Mouse (Mus musculus) stomach, embryonic 15.5 days (tissue): ENCODE measurements around the gene Pik3c2a. TPM values are rescaled to one million over a fixed set of nuclear protein-coding genes. Genes with fewer than 3 reads are reported as not detected.
A peak's percentile ranks its signal among the peaks of the same experiment; 100 is the strongest.

Experiments
- ATAC-seq: fragments of 200-750 bp; cut with Nextera tagmentation; 2 replicates; pipeline ENCODE4 v1.8.0; 2017; ENCODE audit warnings: low read depth, moderate number of reproducible peaks, moderate TSS enrichment; ENCODE audit not compliant: insufficient read depth, low FRiP score
- H3K27ac ChIP-seq: fragments of 300-500 bp; sonication (generic); 2 replicates; pipeline ENCODE4 v1.5.1; 2015; ENCODE audit warnings: mild to moderate bottlenecking, inconsistent platforms
- H3K27me3 ChIP-seq: fragments of 300-500 bp; sonication (generic); replicated peaks from 2 replicates; pipeline ENCODE4 v1.6.1; 2015; ENCODE audit warnings: inconsistent platforms
- H3K36me3 ChIP-seq: fragments of 300-500 bp; sonication (generic); 2 replicates; pipeline ENCODE4 v1.6.1; 2015; ENCODE audit warnings: inconsistent platforms
- H3K4me1 ChIP-seq: fragments of 300-500 bp; sonication (generic); 2 replicates; pipeline ENCODE4 v1.6.1; 2015; ENCODE audit warnings: inconsistent platforms
- H3K4me2 ChIP-seq: fragments of 300-500 bp; sonication (generic); 2 replicates; pipeline ENCODE4 v1.6.1; 2015; ENCODE audit warnings: mild to moderate bottlenecking, inconsistent platforms
- H3K4me3 ChIP-seq: fragments of 300-500 bp; sonication (generic); replicated peaks from 2 replicates; pipeline ENCODE4 v1.5.1; 2015; ENCODE audit warnings: inconsistent platforms
- H3K9ac ChIP-seq: fragments of 300-500 bp; sonication (generic); 2 replicates; pipeline ENCODE4 v1.6.1; 2015; ENCODE audit warnings: inconsistent platforms
- H3K9me3 ChIP-seq: fragments of 300-500 bp; sonication (generic); 2 replicates; pipeline ENCODE4 v1.6.1; 2016; ENCODE audit warnings: inconsistent platforms
- WGBS: fragments of 180-500 bp; shearing (Covaris S2); methylation state at CpG from one replicate; pipeline ENCODE4 v1.1.7; 2015; 5-methylcytosine and 5-hydroxymethylcytosine counted together
- polyA plus RNA-seq: library from polyadenylated mRNA; unstranded; fragments of >200 nt; fragmentation: Nextera tagmentation; extraction: Ambion mirVana; gene quantifications from 2 replicates; pipeline ENCODE4 v1.2.1, GENCODE M21; 2015

The Pik3c2a gene
- polyA plus RNA-seq, 1 experiment from 2014 or later, result 26.4 TPM

GRCm38 (mm10) chr7:116309456-116309855 lies 133.8 kb downstream of the Pik3c2a start:
- ATAC-seq, result no peak
- no peaks in the 10 kb centered on the region for H3K9me3 ChIP-seq
- H3K9ac ChIP-seq, result no peak overlapping the region
- H3K36me3 ChIP-seq, result no peaks in the 10 kb centered on the region
- H3K27me3 ChIP-seq, result peaks cover 5% of the 10 kb centered on the region; the same call in 1 of the 2 replicates
- H3K4me3 ChIP-seq, result no peak overlapping the region; the same call in 1 of the 2 replicates
- H3K4me1 ChIP-seq, result peaks cover 19% of the 10 kb centered on the region
- WGBS, result 12% methylated on average over 9 of the region's 9 CpGs
- peak overlapping the region; percentile 36; the same call in 1 of the 2 replicates for H3K27ac ChIP-seq
- H3K4me2 ChIP-seq, result peak overlapping the region; percentile 98

GRCm38 (mm10) chr7:116308632-116308991 lies 134.6 kb downstream of the Pik3c2a start:
- Histone ChIP-seq H3K9ac (no peak overlapping the region), H3K4me2 (peak overlapping the region; percentile 98), H3K9me3 (no peaks in the 10 kb centered on the region), H3K27ac (peak overlapping the region; percentile 92), H3K36me3 (no peaks in the 10 kb centered on the region), H3K4me3 (peak overlapping the region; percentile 72), H3K27me3 (peaks cover 5% of the 10 kb centered on the region; the same call in 1 of the 2 replicates), H3K4me1 (peaks cover 19% of the 10 kb centered on the region)
- 3% methylated on average over 16 of the region's 16 CpGs for WGBS
- ATAC-seq, result peak; percentile 66

GRCm38 (mm10) chr7:116307871-116308631 lies 135.2 kb downstream of the Pik3c2a start, which contains the start of gene Plekha7:
Plekha7 (minus strand) TSS chr7:116308376.
- Histone ChIP-seq H3K4me3 (peak within 1 kb of the TSS; percentile 72), H3K27ac (peak within 1 kb of the TSS; percentile 92), H3K4me1 (peaks cover 19% of the 10 kb centered on the region), H3K9ac (peak within 1 kb of the TSS; percentile 38), H3K27me3 (peaks cover 5% of the 10 kb centered on the region; the same call in 1 of the 2 replicates), H3K36me3 (no peaks in the 10 kb centered on the region), H3K9me3 (no peaks in the 10 kb centered on the region), H3K4me2 (peak within 1 kb of the TSS; percentile 98)
- WGBS, result under 1% methylated on average over 58 of the region's 65 CpGs
- ATAC-seq, result peak; percentile 79

- Histone ChIP-seq H3K27me3 (peaks cover 5% of the 10 kb centered on the region; the same call in 1 of the 2 replicates), H3K27ac (peak overlapping the region; percentile 65), H3K9ac (peak overlapping the region; percentile 38), H3K36me3 (no peaks in the 10 kb centered on the region), H3K4me1 (peaks cover 19% of the 10 kb centered on the region), H3K9me3 (no peaks in the 10 kb centered on the region), H3K4me2 (peak overlapping the region; percentile 98), H3K4me3 (peak overlapping the region; percentile 72)
- peak; percentile 72 for ATAC-seq
- under 1% methylated on average over 63 of the region's 63 CpGs for whole genome bisulfite sequencing
These were observed 136.0 kb downstream of the Pik3c2a start for GRCm38 (mm10) chr7:116307099-116307870.

DNA sequence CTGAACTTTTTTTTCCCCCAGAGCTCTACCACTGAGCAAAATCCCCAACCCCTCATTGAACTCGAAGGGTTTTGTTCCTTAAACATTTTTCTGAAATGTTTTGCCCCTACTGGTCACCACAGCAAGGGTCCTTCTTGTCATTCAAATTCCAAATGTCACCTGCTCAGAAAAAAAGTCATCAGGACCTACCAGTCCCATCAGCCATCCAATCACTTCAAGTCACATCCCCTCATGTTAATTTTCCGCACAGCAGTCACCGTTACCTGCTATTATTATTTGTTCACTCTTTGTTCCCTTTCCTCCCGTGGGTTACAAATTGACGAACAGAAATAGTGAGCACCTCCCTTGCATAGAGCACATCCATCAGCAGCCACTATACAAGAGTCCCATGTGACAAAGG lies 136.6 kb downstream of the Pik3c2a start:
- Histone ChIP-seq H3K9me3 (no peaks in the 10 kb centered on the region), H3K4me1 (peaks cover 21% of the 10 kb centered on the region), H3K36me3 (no peaks in the 10 kb centered on the region), H3K27ac (no peak overlapping the region), H3K9ac (no peak overlapping the region), H3K4me2 (peak overlapping the region; percentile 98), H3K27me3 (peaks cover 5% of the 10 kb centered on the region; the same call in 1 of the 2 replicates), H3K4me3 (peak overlapping the region; percentile 72)
- WGBS, result 17% methylated on average over 5 of the region's 5 CpGs
- no peak for ATAC-seq

DNA sequence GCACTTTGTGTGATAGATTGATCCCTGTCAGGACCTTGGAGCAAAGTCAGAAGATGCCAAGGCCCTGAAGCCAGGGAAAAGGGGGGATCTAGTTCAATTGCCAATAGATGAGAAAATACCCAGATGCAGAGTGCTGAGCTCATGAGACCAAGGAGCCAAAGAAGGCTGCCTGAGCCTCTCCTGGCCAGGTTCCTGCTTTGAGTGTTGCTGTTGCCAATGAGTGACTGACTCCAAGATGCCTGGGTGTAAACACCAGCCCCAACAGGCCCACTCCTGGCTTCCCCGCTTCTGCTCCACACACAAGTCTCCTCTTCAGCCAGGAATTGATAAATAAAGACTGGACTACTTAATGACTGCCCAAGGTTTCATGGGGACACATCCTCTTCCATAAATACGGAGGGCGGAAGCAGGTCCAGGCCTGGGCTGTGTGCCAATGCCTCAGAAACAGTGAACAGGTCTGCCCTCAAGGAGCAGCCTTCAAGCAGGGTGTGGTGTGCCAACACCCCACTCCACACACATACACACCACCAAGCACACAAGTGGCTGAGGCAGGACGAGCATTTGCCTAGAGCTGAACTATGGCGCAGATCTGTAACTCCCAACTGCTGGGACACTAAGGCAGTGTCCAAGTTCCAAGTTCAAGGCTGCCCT lies 141.5 kb downstream of the Pik3c2a start:
- no peak overlapping the region for H3K4me3 ChIP-seq
- ATAC-seq, result 0 out of 2 replicates have a peak, but pooled peaks have one; percentile 12
- H3K27ac ChIP-seq, result no peak overlapping the region

DNA sequence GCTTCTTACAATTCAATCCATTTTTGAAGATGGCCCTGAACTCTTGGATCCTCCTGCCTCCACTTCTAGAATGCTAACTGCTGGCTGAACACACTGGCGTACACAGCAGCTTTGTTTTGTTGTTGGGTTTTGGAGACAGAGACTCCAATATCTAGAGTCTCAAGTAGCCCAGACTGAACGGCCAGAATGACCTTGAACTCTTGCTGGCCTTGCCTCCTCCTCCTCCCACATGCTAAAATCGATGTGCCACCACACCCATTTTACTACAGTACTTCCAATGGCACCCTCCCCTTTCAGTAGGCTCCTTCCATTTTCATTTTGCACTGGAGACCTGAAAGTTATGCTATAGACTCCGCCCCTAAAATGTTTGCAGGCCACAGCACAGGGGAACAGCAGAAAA lies 142.1 kb downstream of the Pik3c2a start:
- 0 out of 2 replicates have a peak, but pooled peaks cover 6% of the 10 kb centered on the region for H3K4me1 ChIP-seq
- no peak overlapping the region for H3K27ac ChIP-seq
- no peak overlapping the region for H3K9ac ChIP-seq
- WGBS, result 77% methylated on average over 4 of the region's 4 CpGs
- no peaks in the 10 kb centered on the region for H3K9me3 ChIP-seq
- H3K4me3 ChIP-seq, result no peak overlapping the region
- H3K4me2 ChIP-seq, result no peak overlapping the region
- H3K27me3 ChIP-seq, result no peaks in the 10 kb centered on the region
- no peak for ATAC-seq
- no peaks in the 10 kb centered on the region for H3K36me3 ChIP-seq

More for the DNA sequence above, 141.5 kb downstream of the Pik3c2a start:
- no peaks in the 10 kb centered on the region for H3K36me3 ChIP-seq
- H3K4me1 ChIP-seq, result 0 out of 2 replicates have a peak, but pooled peaks cover 12% of the 10 kb centered on the region
- H3K9me3 ChIP-seq, result no peaks in the 10 kb centered on the region
- H3K9ac ChIP-seq, result no peak overlapping the region
- H3K27me3 ChIP-seq, result 0 out of 2 replicates have a peak, but pooled peaks cover under 1% of the 10 kb centered on the region
- H3K4me2 ChIP-seq, result no peak overlapping the region
- 74% methylated on average over 5 of the region's 5 CpGs for WGBS

GRCm38 (mm10) chr7:116298851-116299250 lies 144.4 kb downstream of the Pik3c2a start:
- WGBS, result 79% methylated on average over 2 of the region's 2 CpGs
- H3K9me3 ChIP-seq, result no peaks in the 10 kb centered on the region

GRCm38 (mm10) chr7:116298389-116298788 lies 144.9 kb downstream of the Pik3c2a start:
- no peak overlapping the region for H3K4me3 ChIP-seq
- ATAC-seq, result no peak
- no peaks in the 10 kb centered on the region for H3K36me3 ChIP-seq
- peaks cover 14% of the 10 kb centered on the region for H3K4me1 ChIP-seq
- no peaks in the 10 kb centered on the region for H3K9me3 ChIP-seq
- H3K4me2 ChIP-seq, result no peak overlapping the region
- whole genome bisulfite sequencing, result 69% methylated on average over 10 of the region's 10 CpGs
- H3K27ac ChIP-seq, result no peak overlapping the region
- no peaks in the 10 kb centered on the region for H3K27me3 ChIP-seq
- H3K9ac ChIP-seq, result no peak overlapping the region

More at GRCm38 (mm10) chr7:116298851-116299250, 144.4 kb downstream of the Pik3c2a start:
- no peak for ATAC-seq
- no peak overlapping the region for H3K4me2 ChIP-seq
- no peak overlapping the region for H3K27ac ChIP-seq
- no peak overlapping the region for H3K4me3 ChIP-seq
- no peaks in the 10 kb centered on the region for H3K36me3 ChIP-seq
- no peak overlapping the region for H3K9ac ChIP-seq
- H3K27me3 ChIP-seq, result no peaks in the 10 kb centered on the region
- peaks cover 14% of the 10 kb centered on the region for H3K4me1 ChIP-seq

- Histone ChIP-seq H3K27me3 (no peaks in the 10 kb centered on the region), H3K4me1 (peaks cover 10% of the 10 kb centered on the region), H3K36me3 (no peaks in the 10 kb centered on the region), H3K4me3 (no peak overlapping the region), H3K9ac (no peak overlapping the region), H3K4me2 (no peak overlapping the region), H3K27ac (no peak overlapping the region), H3K9me3 (no peaks in the 10 kb centered on the region)
- ATAC-seq, result no peak
- WGBS, result 36% methylated on average over 3 of the region's 3 CpGs
These were observed 148.3 kb downstream of the Pik3c2a start for GRCm38 (mm10) chr7:116294961-116295360.

DNA sequence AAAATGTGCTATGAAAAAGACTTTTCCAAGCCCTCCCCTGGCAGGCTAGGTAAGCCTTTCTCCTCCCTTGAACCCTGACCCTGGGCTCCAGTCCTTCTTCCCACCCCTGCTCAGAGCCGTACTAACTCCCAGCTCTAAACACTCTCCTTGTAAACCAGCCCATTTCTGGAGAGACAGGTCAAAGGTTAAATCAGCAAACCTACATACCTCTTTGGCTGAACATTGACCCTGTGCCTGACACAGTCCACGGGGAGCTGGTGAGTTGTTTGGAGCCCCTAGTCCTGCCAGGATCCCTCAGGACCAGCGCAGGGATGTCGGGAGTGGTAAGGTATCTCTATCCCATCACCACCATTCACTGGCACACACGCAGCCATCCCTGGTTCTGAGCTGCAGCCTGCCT lies 150.9 kb downstream of the Pik3c2a start:
- ATAC-seq, result 0 out of 2 replicates have a peak, but pooled peaks have one; percentile 9
- peak overlapping the region; percentile 55 for H3K27ac ChIP-seq
- H3K4me1 ChIP-seq, result peaks cover 32% of the 10 kb centered on the region
- no peaks in the 10 kb centered on the region for H3K36me3 ChIP-seq
- no peaks in the 10 kb centered on the region for H3K9me3 ChIP-seq
- no peak overlapping the region for H3K9ac ChIP-seq
- 42% methylated on average over 5 of the region's 5 CpGs for WGBS
- H3K27me3 ChIP-seq, result no peaks in the 10 kb centered on the region
- H3K4me2 ChIP-seq, result no peak overlapping the region
- no peak overlapping the region for H3K4me3 ChIP-seq
